Mouse (Mus musculus): ENCODE data around the gene Pigp.
"Not testable (repeated sequence)": the region's sequence is repeated elsewhere in the genome, so short reads cannot be mapped to it uniquely, and the experiment has no call there.

Gene Pigp

GRCm38 (mm10) chr16:94358091-94358490 lies 13.6 kb downstream of the Pigp start:
- DNase-seq (ENCODE audit: low spot score) = no peak

GRCm38 (mm10) chr16:94356776-94357494 lies 14.7 kb downstream of the Pigp start:
- DNase-seq (ENCODE audit: low spot score) = no peak

GRCm38 (mm10) chr16:94356046-94356445 lies 15.6 kb downstream of the Pigp start:
- no peak for DNase-seq (ENCODE audit: low spot score)

GRCm38 (mm10) chr16:94354450-94354849 lies 17.2 kb downstream of the Pigp start:
- no peak for DNase-seq (ENCODE audit: low spot score)

- DNase-seq (ENCODE audit: low spot score) = no peak
Measured at GRCm38 (mm10) chr16:94350287-94350677, 21.4 kb downstream of the Pigp start.

- peak; percentile 30 for DNase-seq (ENCODE audit: low spot score)
Measured at GRCm38 (mm10) chr16:94349588-94350286, 21.9 kb downstream of the Pigp start.

GRCm38 (mm10) chr16:94348779-94349178 lies 22.9 kb downstream of the Pigp start:
- DNase-seq (ENCODE audit: low spot score) = no peak

- peak; percentile 96 for DNase-seq (ENCODE audit: low spot score)
Measured at GRCm38 (mm10) chr16:94347080-94347731, 24.4 kb downstream of the Pigp start.

GRCm38 (mm10) chr16:94345733-94346132 lies 25.9 kb downstream of the Pigp start:
- DNase-seq (ENCODE audit: low spot score) = peak; percentile 23

- DNase-seq (ENCODE audit: low spot score) = not testable (repeated sequence)
Measured at GRCm38 (mm10) chr16:94339164-94340160, 32.2 kb downstream of the Pigp start.

GRCm38 (mm10) chr16:94335656-94336055 lies 36.0 kb downstream of the Pigp start:
- peak; percentile 58 for DNase-seq (ENCODE audit: low spot score)

- DNase-seq (ENCODE audit: low spot score) = peak; percentile 79
Measured at GRCm38 (mm10) chr16:94331886-94332252, 39.8 kb downstream of the Pigp start.

- DNase-seq (ENCODE audit: low spot score) = no peak
Measured at GRCm38 (mm10) chr16:94331233-94331885, 40.3 kb downstream of the Pigp start.

- DNase-seq (ENCODE audit: low spot score) = no peak
Measured at GRCm38 (mm10) chr16:94330429-94330828, 41.2 kb downstream of the Pigp start.

- DNase-seq (ENCODE audit: low spot score) = no peak
Measured at GRCm38 (mm10) chr16:94328881-94329867, 42.5 kb downstream of the Pigp start.

- DNase-seq (ENCODE audit: low spot score) = no peak
Measured at GRCm38 (mm10) chr16:94327781-94328711, 43.6 kb downstream of the Pigp start, which contains the start of gene Ripply3. Gene Ripply3 (plus strand): TSS chr16:94328420.

- no peak for DNase-seq (ENCODE audit: low spot score)
Measured at GRCm38 (mm10) chr16:94326008-94326407, 45.6 kb downstream of the Pigp start.

GRCm38 (mm10) chr16:94323681-94324080 lies 48.0 kb downstream of the Pigp start:
- no peak for DNase-seq (ENCODE audit: low spot score)

- no peak for DNase-seq (ENCODE audit: low spot score)
Measured at GRCm38 (mm10) chr16:94320223-94320622, 51.4 kb downstream of the Pigp start.

Measured in adipocyte (in vitro differentiated cells).